Mouse (Mus musculus) urinary bladder, postnatal 10 days (tissue): Measurements from ENCODE around the gene Lrrc43.

Experiments used
- DNase-seq: peaks from one replicate; pipeline ENCODE4 v3.0.0; 2022; ENCODE audit warnings: low spot score

Lrrc43 gene

DNA sequence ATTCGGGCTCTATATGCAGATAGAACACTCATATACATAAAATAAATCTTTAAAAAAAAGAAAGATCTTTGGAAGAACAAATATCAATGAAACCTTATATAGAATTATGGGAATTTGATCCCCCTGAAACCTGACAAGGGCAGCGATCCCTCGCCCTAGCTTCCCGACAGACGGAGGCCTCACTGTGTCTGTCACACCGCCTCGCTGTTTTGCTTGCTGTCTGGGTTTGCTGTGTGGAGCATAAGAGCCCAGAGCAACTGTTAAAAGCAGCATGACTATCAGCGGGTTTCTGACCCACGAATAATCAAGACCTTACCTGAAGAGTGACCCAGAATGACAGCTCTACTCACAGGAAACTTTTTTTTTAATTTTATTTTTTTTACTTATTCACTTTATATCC lies 31.6 kb downstream of the Lrrc43 start:
- DNase-seq = no peak

DNA sequence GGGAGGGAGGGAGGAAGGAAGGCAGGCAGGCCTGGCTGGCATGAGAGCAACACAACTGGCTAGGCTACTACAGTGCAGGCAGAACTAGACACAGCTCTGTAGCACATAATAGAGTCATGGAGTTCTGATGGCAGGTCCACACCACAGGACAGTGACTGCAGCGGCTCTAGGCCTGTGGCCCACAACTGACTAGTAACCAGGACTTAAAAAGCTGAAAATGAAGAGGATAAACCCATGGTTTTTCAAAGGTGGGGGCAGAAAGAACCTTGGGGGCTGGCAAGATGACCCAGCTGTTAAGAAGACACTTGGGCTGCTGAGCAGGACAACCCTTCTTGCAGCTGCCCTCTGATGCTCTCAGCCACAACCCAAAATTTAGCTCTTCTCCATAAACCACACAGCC lies 32.5 kb downstream of the Lrrc43 start:
- DNase-seq = no peak

DNA sequence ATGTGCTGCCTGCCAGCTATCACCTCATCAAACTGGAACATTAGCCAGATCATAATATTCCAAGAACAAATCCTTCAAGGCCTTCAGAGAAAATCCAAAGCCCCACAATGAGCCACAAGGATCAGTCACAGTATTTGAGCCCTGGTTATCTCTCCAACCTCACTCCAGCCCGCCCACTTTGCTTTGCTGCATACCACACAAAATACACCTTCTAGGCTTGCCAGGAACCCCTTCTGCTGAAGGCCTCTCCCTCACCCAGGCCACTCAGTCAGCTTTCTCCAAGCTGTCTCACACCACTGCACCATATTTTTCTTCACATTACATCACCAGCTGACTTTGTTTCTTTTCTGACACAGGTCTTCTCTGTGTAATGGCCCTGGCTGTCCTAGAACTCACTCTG lies 33.1 kb downstream of the Lrrc43 start:
- no peak for DNase-seq

DNA sequence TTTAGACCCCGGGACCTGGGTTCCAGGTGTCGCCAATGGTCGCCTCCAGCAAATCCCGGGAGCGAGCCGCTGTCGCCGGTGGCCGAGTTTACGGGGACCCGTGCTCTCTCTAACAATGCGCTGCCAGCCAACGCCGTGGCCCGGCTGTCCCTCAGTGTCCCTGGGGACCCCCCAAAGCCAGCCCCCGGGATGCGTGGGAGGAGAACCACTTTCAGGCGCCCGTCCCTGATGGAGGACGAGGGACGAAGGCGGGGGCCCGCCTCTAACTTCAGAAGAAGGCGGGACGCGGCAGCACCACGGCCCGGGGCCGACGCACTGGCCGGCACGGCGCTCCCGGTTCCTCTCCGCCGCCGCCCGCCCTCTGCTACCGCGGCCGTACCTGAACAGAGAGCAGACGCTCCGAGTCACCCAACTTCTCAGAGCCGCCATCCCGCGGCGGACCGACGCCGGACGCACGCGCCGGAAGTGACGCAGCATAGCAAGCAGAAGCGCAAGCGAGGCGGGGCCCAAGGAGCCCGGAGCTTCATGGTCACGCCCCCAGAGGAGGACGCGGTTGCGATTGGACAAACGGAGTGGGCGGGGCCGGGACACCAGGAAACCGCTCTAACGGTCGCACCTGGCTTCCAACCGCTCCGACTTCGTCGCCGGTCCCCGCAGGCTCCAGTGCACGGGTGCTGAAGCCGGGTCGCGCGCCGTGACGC lies 34.7 kb downstream of the Lrrc43 start, which contains the start of gene Diablo:
Gene Diablo (minus strand): TSS at position 485 of the 701 bp plus-strand sequence.
- DNase-seq = peak; percentile 92

DNA sequence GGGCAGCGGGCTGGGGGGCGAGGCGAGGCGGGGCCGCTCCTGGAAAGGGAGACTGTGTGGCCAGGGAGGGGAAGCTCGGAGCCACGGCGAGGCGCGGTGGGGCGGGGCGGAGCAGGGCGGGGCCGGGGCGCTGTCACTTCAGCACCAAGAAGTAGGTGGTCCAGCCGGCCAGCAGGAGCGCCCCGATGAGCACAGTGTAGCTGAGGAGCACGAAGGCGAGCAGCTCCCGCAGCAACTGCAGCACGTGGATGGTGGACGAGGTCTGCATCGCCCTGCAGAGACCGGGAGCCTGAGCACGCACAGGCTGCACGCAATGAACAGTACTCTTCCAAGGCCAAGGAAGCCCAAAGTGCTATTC lies 35.3 kb downstream of the Lrrc43 start:
- DNase-seq = peak; percentile 41

DNA sequence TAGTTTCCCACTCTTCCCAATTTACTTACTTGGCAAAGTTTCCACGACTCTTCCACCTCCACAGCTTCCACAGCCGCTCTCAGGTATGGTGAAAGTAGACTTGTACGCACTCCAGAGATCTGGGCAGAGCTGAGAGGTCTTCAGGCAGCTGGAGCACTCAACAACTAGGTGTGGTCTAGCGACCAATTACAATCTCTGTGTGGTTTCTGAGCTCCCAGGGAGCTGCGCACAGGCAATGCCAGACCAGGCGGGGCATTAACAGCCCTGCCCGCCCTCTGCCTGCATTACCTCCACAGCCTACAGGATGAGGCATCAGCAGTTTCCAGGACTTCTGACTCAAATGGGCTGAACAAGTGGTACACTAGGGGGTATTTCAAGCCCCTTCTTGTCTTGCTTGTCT lies 36.2 kb downstream of the Lrrc43 start, which contains the start of gene Gm49027:
Gene Gm49027 (minus strand): TSS at position 208 of the 400 bp plus-strand sequence.
- no peak for DNase-seq

DNA sequence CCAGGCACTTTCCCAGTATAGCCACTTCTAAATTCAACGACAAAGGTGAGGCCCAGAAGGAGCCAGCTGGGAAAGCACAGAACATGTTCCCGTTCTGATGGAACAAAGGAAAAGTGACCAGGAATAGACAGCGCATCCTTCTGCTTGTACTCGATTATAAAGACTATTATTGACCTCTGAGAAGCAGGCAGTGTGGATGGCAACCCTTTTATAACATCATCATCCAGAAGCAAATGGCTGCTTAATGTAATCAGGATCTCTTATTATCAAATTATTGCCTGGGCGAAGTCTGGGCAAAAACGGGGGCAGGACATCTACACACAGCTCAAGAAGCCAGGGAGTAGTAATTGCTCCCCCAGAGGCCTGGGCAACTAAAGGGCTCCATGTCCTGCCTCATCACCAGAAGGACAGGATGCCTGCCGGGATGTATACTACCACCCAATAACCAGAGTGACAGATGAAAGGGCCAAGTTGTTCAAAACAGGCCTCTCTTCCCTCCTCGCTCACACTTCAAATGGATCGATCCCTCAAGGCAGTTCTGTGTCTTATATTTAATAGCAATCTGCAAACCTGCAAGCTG lies 36.9 kb downstream of the Lrrc43 start:
- no peak for DNase-seq

DNA sequence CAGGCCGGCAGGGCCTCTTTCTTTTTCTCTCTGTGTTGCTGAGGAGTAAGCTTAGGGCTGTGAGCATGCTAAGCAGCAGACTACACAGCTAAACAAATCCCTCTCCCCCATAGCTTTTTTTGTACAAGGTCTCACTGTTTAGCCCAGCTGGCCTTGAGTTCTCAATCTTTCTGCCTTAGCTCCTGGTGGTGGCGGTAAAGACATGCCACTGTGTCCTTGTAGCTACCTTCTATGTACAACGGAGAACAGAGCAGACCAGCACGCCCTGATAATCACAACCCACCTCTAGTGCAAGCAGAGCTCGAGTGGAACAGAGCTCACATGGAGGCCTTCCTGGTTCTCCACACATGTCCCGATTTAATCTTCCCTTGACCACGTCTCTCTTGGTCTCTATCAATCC lies 39.5 kb downstream of the Lrrc43 start:
- no peak for DNase-seq

DNA sequence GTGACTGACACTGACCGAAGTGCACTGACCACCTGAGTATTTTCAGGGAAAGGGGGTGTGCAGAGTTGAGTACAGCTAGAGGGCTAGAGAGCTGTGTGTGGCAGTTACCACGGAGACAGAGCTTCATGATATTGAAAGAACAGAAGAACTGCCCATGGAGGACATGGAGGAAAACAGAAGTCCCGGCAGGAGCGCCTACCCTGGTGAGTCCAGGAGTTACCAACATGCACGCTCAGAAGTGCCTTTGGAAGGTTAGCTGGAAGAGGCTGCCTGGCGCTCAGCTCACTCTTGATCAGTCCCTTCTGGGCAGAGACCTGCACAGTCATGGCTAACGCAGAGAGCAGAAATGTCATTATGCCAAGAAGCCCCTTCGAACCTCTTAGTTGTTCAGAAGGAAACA lies 41.0 kb downstream of the Lrrc43 start:
- DNase-seq = no peak

DNA sequence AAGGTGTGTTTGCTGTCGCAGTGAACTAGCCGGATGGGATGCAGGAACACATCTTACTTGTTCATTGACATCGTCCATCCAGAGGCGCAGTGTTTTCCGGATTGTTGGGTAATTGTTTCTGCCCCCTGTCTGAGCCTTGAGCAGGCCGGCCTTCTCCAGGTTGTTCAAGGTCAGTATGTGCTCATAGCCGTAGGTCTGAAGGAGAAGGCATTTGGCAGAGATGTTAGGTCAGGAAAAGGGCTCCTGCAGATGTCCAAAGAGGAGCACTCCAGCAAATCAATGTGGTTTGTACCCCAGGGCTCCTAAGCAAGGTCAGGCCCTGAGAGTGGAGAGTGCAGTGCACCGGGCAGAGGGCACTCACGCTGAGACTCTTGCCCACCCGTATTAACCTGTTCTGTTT lies 44.7 kb downstream of the Lrrc43 start:
- no peak for DNase-seq

DNA sequence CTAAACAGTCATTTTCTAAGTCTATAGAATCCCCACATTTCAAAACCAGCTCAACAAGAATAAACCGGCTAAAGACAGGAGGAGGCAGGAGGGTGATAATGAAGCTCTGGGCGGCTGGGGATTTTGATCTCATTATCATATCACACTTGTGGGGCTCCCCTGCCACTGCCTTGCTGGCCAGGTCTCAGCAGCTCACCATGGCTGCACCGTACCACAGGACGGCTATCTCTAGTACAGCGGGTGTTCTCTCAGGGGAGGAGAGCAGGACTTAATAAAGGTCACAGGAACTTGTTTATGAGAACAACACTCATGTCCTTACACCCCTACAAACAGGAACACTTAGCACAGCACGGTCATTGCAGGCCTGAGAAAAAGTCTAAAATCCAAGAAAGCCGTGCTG lies 66.6 kb downstream of the Lrrc43 start:
- no peak for DNase-seq

DNA sequence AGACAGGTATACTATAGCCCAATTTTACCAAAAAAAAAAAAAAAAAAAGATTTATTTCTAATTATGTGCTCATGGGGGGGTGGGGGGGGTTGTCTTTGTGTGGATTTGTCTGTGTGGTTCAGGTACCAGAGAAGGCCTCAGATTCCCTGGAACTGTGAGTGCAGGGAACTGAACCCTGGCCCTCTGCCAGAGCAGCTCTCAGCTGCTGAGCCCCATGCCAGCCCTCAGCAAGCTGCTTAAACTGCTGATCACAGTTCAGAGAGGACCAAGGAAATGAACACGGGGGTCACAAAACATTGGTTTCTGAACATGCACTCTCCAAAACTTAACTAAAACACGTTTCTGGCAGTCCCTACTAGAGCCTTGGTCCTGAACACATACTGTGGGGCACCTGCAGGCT lies 67.3 kb downstream of the Lrrc43 start:
- no peak for DNase-seq
